Mouse (Mus musculus) heart, postnatal 0 days (tissue): Measurements from ENCODE around the gene Gipc2.

Source experiments
- CTCF ChIP-seq: IDR thresholded peaks from 2 replicates; pipeline ENCODE4 v1.5.1; 2016; ENCODE audit warnings: antibody characterized with exemption, control low read depth, low read depth
- EP300 ChIP-seq: IDR thresholded peaks from 2 replicates; pipeline ENCODE4 v1.6.1; 2016; ENCODE audit warnings: antibody characterized with exemption, low read depth

- TF ChIP-seq EP300, result no peak
- TF ChIP-seq CTCF, result no peak
Measured at GRCm38 (mm10) chr3:152130963-152131362, 35.1 kb downstream of the Gipc2 start.
